Mouse (Mus musculus): ENCODE data around the gene Pkig. TPM values are rescaled to one million over a fixed set of nuclear protein-coding genes. Genes with fewer than 3 reads are reported as not detected.
A peak's percentile ranks its signal among the peaks of the same experiment; 100 is the strongest.
"Not testable (repeated sequence)": the region's sequence is repeated elsewhere in the genome, so short reads cannot be mapped to it uniquely, and the experiment has no call there.

Pkig gene
- polyA plus RNA-seq, 1 experiment from 2014 or later, result 133 TPM

GRCm38 (mm10) chr2:163655699-163656098 is 2.5 kb upstream of the Pkig start:
- H3K4me2 ChIP-seq (ENCODE audit: low read depth, low read length); ATAC-seq (ENCODE audit: low read depth); H3K27me3 ChIP-seq (ENCODE audit: control insufficient read depth, insufficient read depth, low read depth, low read length); H3K27ac ChIP-seq (ENCODE audit: low read length); H3K4me3 ChIP-seq (ENCODE audit: low read length); H3K9me3 ChIP-seq (ENCODE audit: control insufficient read depth, low read length); H3K4me1 ChIP-seq (replicated peaks; ENCODE audit: control insufficient read depth, insufficient read depth, low read length); H3K36me3 ChIP-seq (ENCODE audit: control insufficient read depth, insufficient read depth, low read length); H3K9ac ChIP-seq (ENCODE audit: low read length): not testable (repeated sequence)
- WGBS, result 95% methylated on average over 8 of the region's 12 CpGs

GRCm38 (mm10) chr2:163657486-163657885 is 700 bp upstream of the Pkig start:
- H3K4me2 ChIP-seq (ENCODE audit: low read depth, low read length), result no peak overlapping the region
- no peaks in the 10 kb centered on the region for H3K36me3 ChIP-seq (ENCODE audit: control insufficient read depth, insufficient read depth, low read length)
- no peak overlapping the region for H3K4me3 ChIP-seq (ENCODE audit: low read length)
- H3K9ac ChIP-seq (ENCODE audit: low read length), result no peak overlapping the region
- H3K9me3 ChIP-seq (ENCODE audit: control insufficient read depth, low read length), result no peaks in the 10 kb centered on the region
- no peaks in the 10 kb centered on the region for H3K27me3 ChIP-seq (ENCODE audit: control insufficient read depth, insufficient read depth, low read depth, low read length)
- 77% methylated on average over 2 of the region's 2 CpGs for WGBS
- H3K4me1 ChIP-seq (replicated peaks; ENCODE audit: control insufficient read depth, insufficient read depth, low read length), result peaks cover 9% of the 10 kb centered on the region; the same call in 1 of the 2 replicates
- H3K27ac ChIP-seq (ENCODE audit: low read length), result no peak overlapping the region
- no peak for ATAC-seq (ENCODE audit: low read depth)

- Histone ChIP-seq H3K4me3 (ENCODE audit: low read length) (peak overlapping the region; percentile 86), H3K36me3 (ENCODE audit: control insufficient read depth, insufficient read depth, low read length) (no peaks in the 10 kb centered on the region), H3K27ac (ENCODE audit: low read length) (peak overlapping the region; percentile 69), H3K4me1 (replicated peaks; ENCODE audit: control insufficient read depth, insufficient read depth, low read length) (peaks cover 9% of the 10 kb centered on the region; the same call in 1 of the 2 replicates), H3K4me2 (ENCODE audit: low read depth, low read length) (peak overlapping the region; percentile 63), H3K27me3 (ENCODE audit: control insufficient read depth, insufficient read depth, low read depth, low read length) (no peaks in the 10 kb centered on the region), H3K9me3 (ENCODE audit: control insufficient read depth, low read length) (no peaks in the 10 kb centered on the region), H3K9ac (ENCODE audit: low read length) (peak overlapping the region; percentile 90)
- 0% methylated on average over 8 of the region's 8 CpGs for WGBS
- ATAC-seq (ENCODE audit: low read depth), result peak; percentile 43
Measured at GRCm38 (mm10) chr2:163658941-163659340, 755 bp downstream of the Pkig start.

- Histone ChIP-seq H3K4me2 (ENCODE audit: low read depth, low read length) (peak overlapping the region; percentile 63; the same call in 1 of the 2 replicates), H3K9me3 (ENCODE audit: control insufficient read depth, low read length) (no peaks in the 10 kb centered on the region), H3K9ac (ENCODE audit: low read length) (no peak overlapping the region; the same call in 1 of the 2 replicates), H3K27ac (ENCODE audit: low read length) (no peak overlapping the region), H3K27me3 (ENCODE audit: control insufficient read depth, insufficient read depth, low read depth, low read length) (no peaks in the 10 kb centered on the region), H3K4me1 (replicated peaks; ENCODE audit: control insufficient read depth, insufficient read depth, low read length) (peaks cover 9% of the 10 kb centered on the region; the same call in 1 of the 2 replicates), H3K4me3 (ENCODE audit: low read length) (peak overlapping the region; percentile 86; the same call in 1 of the 2 replicates), H3K36me3 (ENCODE audit: control insufficient read depth, insufficient read depth, low read length) (no peaks in the 10 kb centered on the region)
- no peak for ATAC-seq (ENCODE audit: low read depth)
- 75% methylated on average over 12 of the region's 12 CpGs for WGBS
Measured at GRCm38 (mm10) chr2:163659431-163659830, 1.2 kb downstream of the Pkig start.

- no peaks in the 10 kb centered on the region for H3K36me3 ChIP-seq (ENCODE audit: control insufficient read depth, insufficient read depth, low read length)
- H3K4me2 ChIP-seq (ENCODE audit: low read depth, low read length), result no peak overlapping the region
- H3K9ac ChIP-seq (ENCODE audit: low read length), result no peak overlapping the region
- H3K4me1 ChIP-seq (replicated peaks; ENCODE audit: control insufficient read depth, insufficient read depth, low read length), result peaks cover 9% of the 10 kb centered on the region; the same call in 1 of the 2 replicates
- H3K4me3 ChIP-seq (ENCODE audit: low read length), result no peak overlapping the region
- H3K27ac ChIP-seq (ENCODE audit: low read length), result no peak overlapping the region
- no peak for ATAC-seq (ENCODE audit: low read depth)
- no peaks in the 10 kb centered on the region for H3K27me3 ChIP-seq (ENCODE audit: control insufficient read depth, insufficient read depth, low read depth, low read length)
- WGBS, result 78% methylated on average over 5 of the region's 5 CpGs
- H3K9me3 ChIP-seq (ENCODE audit: control insufficient read depth, low read length), result no peaks in the 10 kb centered on the region
Measured at GRCm38 (mm10) chr2:163660103-163660701, 2.0 kb downstream of the Pkig start.

GRCm38 (mm10) chr2:163661371-163661850 is 3.2 kb downstream of the Pkig start:
- Histone ChIP-seq H3K27me3 (ENCODE audit: control insufficient read depth, insufficient read depth, low read depth, low read length) (no peaks in the 10 kb centered on the region), H3K9me3 (ENCODE audit: control insufficient read depth, low read length) (no peaks in the 10 kb centered on the region), H3K4me2 (ENCODE audit: low read depth, low read length) (no peak overlapping the region), H3K36me3 (ENCODE audit: control insufficient read depth, insufficient read depth, low read length) (no peaks in the 10 kb centered on the region), H3K27ac (ENCODE audit: low read length) (no peak overlapping the region), H3K9ac (ENCODE audit: low read length) (no peak overlapping the region), H3K4me3 (ENCODE audit: low read length) (no peak overlapping the region), H3K4me1 (replicated peaks; ENCODE audit: control insufficient read depth, insufficient read depth, low read length) (peaks cover 9% of the 10 kb centered on the region; the same call in 1 of the 2 replicates)
- 65% methylated on average over 6 of the region's 6 CpGs for WGBS
- no peak for ATAC-seq (ENCODE audit: low read depth)

- Histone ChIP-seq H3K4me1 (replicated peaks; ENCODE audit: control insufficient read depth, insufficient read depth, low read length) (peaks cover 9% of the 10 kb centered on the region; the same call in 1 of the 2 replicates), H3K4me3 (ENCODE audit: low read length) (no peak overlapping the region), H3K27ac (ENCODE audit: low read length) (no peak overlapping the region), H3K4me2 (ENCODE audit: low read depth, low read length) (no peak overlapping the region), H3K36me3 (ENCODE audit: control insufficient read depth, insufficient read depth, low read length) (no peaks in the 10 kb centered on the region), H3K9me3 (ENCODE audit: control insufficient read depth, low read length) (no peaks in the 10 kb centered on the region), H3K27me3 (ENCODE audit: control insufficient read depth, insufficient read depth, low read depth, low read length) (no peaks in the 10 kb centered on the region), H3K9ac (ENCODE audit: low read length) (no peak overlapping the region)
- WGBS, result 89% methylated on average over 5 of the region's 5 CpGs
- no peak for ATAC-seq (ENCODE audit: low read depth)
Measured at GRCm38 (mm10) chr2:163662076-163662475, 3.9 kb downstream of the Pkig start.

- no peak overlapping the region for H3K4me3 ChIP-seq (ENCODE audit: low read length)
- WGBS, result 62% methylated on average over 2 of the region's 2 CpGs
- peaks cover 9% of the 10 kb centered on the region; the same call in 1 of the 2 replicates for H3K4me1 ChIP-seq (replicated peaks; ENCODE audit: control insufficient read depth, insufficient read depth, low read length)
Measured at GRCm38 (mm10) chr2:163662698-163663221, 4.6 kb downstream of the Pkig start.

GRCm38 (mm10) chr2:163663930-163664329 is 5.7 kb downstream of the Pkig start:
- H3K4me3 ChIP-seq (ENCODE audit: low read length), result no peak overlapping the region
- no peak overlapping the region for H3K4me2 ChIP-seq (ENCODE audit: low read depth, low read length)
- H3K27me3 ChIP-seq (ENCODE audit: control insufficient read depth, insufficient read depth, low read depth, low read length), result no peaks in the 10 kb centered on the region
- no peak overlapping the region for H3K27ac ChIP-seq (ENCODE audit: low read length)
- no peak overlapping the region for H3K9ac ChIP-seq (ENCODE audit: low read length)
- no peak for ATAC-seq (ENCODE audit: low read depth)
- H3K4me1 ChIP-seq (replicated peaks; ENCODE audit: control insufficient read depth, insufficient read depth, low read length), result peaks cover 9% of the 10 kb centered on the region; the same call in 1 of the 2 replicates
- 74% methylated on average over 3 of the region's 3 CpGs for WGBS
- H3K9me3 ChIP-seq (ENCODE audit: control insufficient read depth, low read length), result no peaks in the 10 kb centered on the region
- no peaks in the 10 kb centered on the region for H3K36me3 ChIP-seq (ENCODE audit: control insufficient read depth, insufficient read depth, low read length)

More at GRCm38 (mm10) chr2:163662698-163663221, 4.6 kb downstream of the Pkig start:
- H3K27me3 ChIP-seq (ENCODE audit: control insufficient read depth, insufficient read depth, low read depth, low read length), result no peaks in the 10 kb centered on the region
- no peak overlapping the region for H3K27ac ChIP-seq (ENCODE audit: low read length)
- ATAC-seq (ENCODE audit: low read depth), result no peak
- H3K9ac ChIP-seq (ENCODE audit: low read length), result no peak overlapping the region
- H3K4me2 ChIP-seq (ENCODE audit: low read depth, low read length), result no peak overlapping the region
- no peaks in the 10 kb centered on the region for H3K9me3 ChIP-seq (ENCODE audit: control insufficient read depth, low read length)
- no peaks in the 10 kb centered on the region for H3K36me3 ChIP-seq (ENCODE audit: control insufficient read depth, insufficient read depth, low read length)
